Mouse (Mus musculus): ENCODE measurements at regions not wholly inside any gene's neighbourhood (a gene's known extent, or its start where the extent isn't known, plus 50 kb on each side); places are given as distances from the start of the nearest gene placed in this dataset.

- TF ChIP-seq CTCF (conservative IDR thresholded peaks at IDR 0.05; ENCODE audit: low read length) (no peak), POU5F1 (IDR thresholded peaks at IDR 0.05; ENCODE audit: borderline replicate concordance, low read length) (no peak)
Observed at GRCm38 (mm10) chr2:131740456-131740855, 119.1 kb downstream of the Erv3 start.

Data from E14TG2a.4 (cell line).